Mouse (Mus musculus): Measurements from ENCODE around the gene Yap1.

GRCm38 (mm10) chr9:7956400-7956799 lies 48.0 kb downstream of the Yap1 start:
- TF ChIP-seq CTCF (IDR thresholded peaks at IDR 0.05; ENCODE audit: borderline replicate concordance, extremely low read depth, insufficient read depth, insufficient read length) (no peak), POLR2A (IDR thresholded peaks at IDR 0.05; ENCODE audit: borderline replicate concordance, extremely low read depth, insufficient read depth, insufficient read length, poor library complexity, severe bottlenecking) (no peak)

Measured in brain, embryonic 14.5 days (tissue).